Mouse (Mus musculus): Measurements from ENCODE around the gene Fam234a. TPM values are rescaled to one million over a fixed set of nuclear protein-coding genes. Genes with fewer than 3 reads are reported as not detected.

Gene Fam234a
- total RNA-seq, 2 experiments from 2014 or later: 13.9 to 14.2 TPM

GRCm38 (mm10) chr17:26237667-26238066 lies 6.4 kb downstream of the Fam234a start:
- intact Hi-C loops (cut with DNase I): no loop called here

GRCm38 (mm10) chr17:26235077-26235815 lies 8.8 kb downstream of the Fam234a start:
- intact Hi-C loops (cut with DNase I): no loop called here

More at GRCm38 (mm10) chr17:26237667-26238066, 6.4 kb downstream of the Fam234a start:
- no peak for DNase-seq (ENCODE audit: low spot score in 2 of 2)

GRCm38 (mm10) chr17:26234386-26234785 lies 9.7 kb downstream of the Fam234a start:
- DNase-seq (ENCODE audit: low spot score in 2 of 2): no peak
- intact Hi-C loops (cut with DNase I): no loop called here

More at GRCm38 (mm10) chr17:26235077-26235815, 8.8 kb downstream of the Fam234a start:
- no peak for DNase-seq (ENCODE audit: low spot score in 2 of 2)

GRCm38 (mm10) chr17:26232863-26233262 lies 11.2 kb downstream of the Fam234a start:
- DNase-seq (ENCODE audit: low spot score in 2 of 2): no peak
- intact Hi-C loops (cut with DNase I): no loop called here

GRCm38 (mm10) chr17:26231156-26231555 lies 12.9 kb downstream of the Fam234a start:
- intact Hi-C loops (cut with DNase I): no loop called here
- DNase-seq (ENCODE audit: low spot score in 2 of 2): no peak

GRCm38 (mm10) chr17:26229776-26230175 lies 14.3 kb downstream of the Fam234a start:
- no peak for DNase-seq (ENCODE audit: low spot score in 2 of 2)
- intact Hi-C loops (cut with DNase I): no loop called here

GRCm38 (mm10) chr17:26225150-26225549 lies 18.9 kb downstream of the Fam234a start:
- intact Hi-C loops (cut with DNase I): no loop called here
- no peak for DNase-seq (ENCODE audit: low spot score in 2 of 2)

- intact Hi-C loops (cut with DNase I): no loop called here
Measured at GRCm38 (mm10) chr17:26221508-26221907, 22.5 kb downstream of the Fam234a start.

GRCm38 (mm10) chr17:26212681-26213080 lies 31.4 kb downstream of the Fam234a start:
- DNase-seq (ENCODE audit: low spot score in 2 of 2): no peak
- intact Hi-C loops (cut with DNase I): no loop called here

More at GRCm38 (mm10) chr17:26221508-26221907, 22.5 kb downstream of the Fam234a start:
- DNase-seq (ENCODE audit: low spot score in 2 of 2): no peak

- DNase-seq (ENCODE audit: low spot score in 2 of 2): no peak
- intact Hi-C loops (cut with DNase I): no loop called here
Measured at GRCm38 (mm10) chr17:26212241-26212640, 31.8 kb downstream of the Fam234a start.

- DNase-seq (ENCODE audit: low spot score in 2 of 2): no peak
- intact Hi-C loops (cut with DNase I): no loop called here
Measured at GRCm38 (mm10) chr17:26207686-26208085, 36.4 kb downstream of the Fam234a start, which contains the start of gene Arhgdig. Gene Arhgdig, minus strand, starts transcription at chr17:26207786.

GRCm38 (mm10) chr17:26206392-26206791 lies 37.6 kb downstream of the Fam234a start:
- intact Hi-C loops (cut with DNase I): no loop called here
- DNase-seq (ENCODE audit: low spot score in 2 of 2): no peak

- intact Hi-C loops (cut with DNase I): loop anchor here (5.0 kb wide), 1 partner anchor 38 kb away; the partner anchor contains the start of gene Fam234a
- no peak for DNase-seq (ENCODE audit: low spot score in 2 of 2)
Measured at GRCm38 (mm10) chr17:26204766-26205165, 39.3 kb downstream of the Fam234a start.

GRCm38 (mm10) chr17:26203321-26203811 lies 40.7 kb downstream of the Fam234a start:
- intact Hi-C loops (cut with DNase I): loop anchor here (5.0 kb wide), 1 partner anchor 39 kb away; the partner anchor contains the start of gene Fam234a
- peak; percentile 68 to 82 for DNase-seq (ENCODE audit: low spot score in 2 of 2)

- peak; percentile 31 to 56 for DNase-seq (ENCODE audit: low spot score in 2 of 2)
- intact Hi-C loops (cut with DNase I): loop anchor here (5.0 kb wide), 1 partner anchor 40 kb away; the partner anchor contains the start of gene Fam234a
Measured at GRCm38 (mm10) chr17:26202737-26203136, 41.3 kb downstream of the Fam234a start, which contains the start of gene Rgs11. Gene Rgs11, plus strand, starts transcription at chr17:26202951.

GRCm38 (mm10) chr17:26201998-26202397 lies 42.0 kb downstream of the Fam234a start:
- no peak for DNase-seq (ENCODE audit: low spot score in 2 of 2)
- intact Hi-C loops (cut with DNase I): loop anchor here (5.0 kb wide), 1 partner anchor 40 kb away; the partner anchor contains the start of gene Fam234a

- peak; percentile 29 to 42 for DNase-seq (ENCODE audit: low spot score in 2 of 2)
- intact Hi-C loops (cut with DNase I): loop anchor here (5.0 kb wide), 1 partner anchor 41 kb away; the partner anchor contains the start of gene Fam234a
Measured at GRCm38 (mm10) chr17:26200831-26201705, 43.0 kb downstream of the Fam234a start.

GRCm38 (mm10) chr17:26198892-26199291 lies 45.1 kb downstream of the Fam234a start, which contains the start of gene Pdia2:
Gene Pdia2, minus strand, starts transcription at chr17:26199087.
- intact Hi-C loops (cut with DNase I): no loop called here
- no peak for DNase-seq (ENCODE audit: low spot score in 2 of 2)

GRCm38 (mm10) chr17:26192481-26193190 lies 51.4 kb downstream of the Fam234a start:
- no peak for DNase-seq (ENCODE audit: low spot score in 2 of 2)
- intact Hi-C loops (cut with DNase I): no loop called here
